Mouse (Mus musculus) left cerebral cortex, adult 9 months (tissue): ENCODE results near the gene Wbp11.
"Not testable (repeated sequence)": the region's sequence is repeated elsewhere in the genome, so short reads cannot be mapped to it uniquely, and the experiment has no call there.

ENCODE experiments used
- DNase-seq, 2 experiments: peaks; one replicate each; pipeline ENCODE4 v3.0.0; 2022; ENCODE audit warnings: low spot score in 2 of 2

Gene Wbp11

DNA sequence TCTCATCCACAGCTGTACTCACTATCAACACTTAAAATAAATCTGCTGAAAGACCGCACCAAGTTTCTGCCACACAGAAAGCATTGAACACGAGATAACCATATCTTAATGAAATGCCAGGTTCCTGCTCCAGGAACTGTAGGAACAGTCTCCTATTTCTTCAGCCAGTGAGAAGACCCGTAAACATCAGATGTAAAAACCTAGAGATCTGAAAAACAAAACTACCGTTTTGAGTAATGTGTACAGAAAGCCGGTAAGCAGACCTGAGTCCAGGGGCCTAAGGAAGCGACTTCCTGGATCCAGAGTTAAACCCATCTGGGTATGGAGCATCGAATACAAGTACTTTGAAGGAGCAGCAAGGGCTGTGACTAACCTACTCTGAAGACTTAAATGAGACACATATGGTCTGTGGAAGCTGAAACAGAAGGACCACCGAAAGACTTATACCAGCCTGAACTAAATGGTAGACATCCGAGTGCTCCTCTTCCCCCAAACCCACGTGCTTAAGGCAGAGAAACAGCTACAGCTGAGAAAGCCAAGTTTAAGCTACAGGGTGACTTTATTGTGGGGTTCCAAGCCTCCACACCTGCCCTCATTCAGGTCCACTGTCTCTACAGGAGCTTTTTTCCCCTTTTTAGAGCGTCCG lies 24.8 kb downstream of the Wbp11 start:
- no peak for DNase-seq

GRCm38 (mm10) chr6:136801274-136801673 lies 26.8 kb downstream of the Wbp11 start:
- DNase-seq = peak in 1 of 2 experiments; percentile 0

GRCm38 (mm10) chr6:136800710-136801109 lies 27.3 kb downstream of the Wbp11 start:
- peak in 1 of 2 experiments; percentile 0 for DNase-seq

- DNase-seq = not testable (repeated sequence)
Measured at GRCm38 (mm10) chr6:136797874-136798693, 29.9 kb downstream of the Wbp11 start.

DNA sequence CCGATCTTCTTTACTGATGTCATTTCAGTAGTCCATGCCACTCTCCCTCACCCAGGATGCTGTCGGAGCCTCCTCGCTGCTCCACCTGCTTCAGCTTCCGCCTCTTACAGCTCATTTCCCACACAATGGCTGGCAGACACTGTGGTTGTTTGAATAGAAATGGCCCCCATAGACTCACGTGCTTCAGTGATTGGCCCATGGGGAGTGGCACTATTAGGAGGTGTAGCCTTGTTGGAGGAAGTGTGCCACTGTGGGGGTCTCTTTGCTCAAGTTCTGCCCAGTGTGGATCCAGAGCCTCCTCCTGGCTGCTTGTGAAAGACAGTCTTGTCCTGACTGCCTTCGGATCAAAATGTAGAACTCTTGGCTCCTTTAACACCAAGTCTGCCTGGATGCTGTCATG lies 32.2 kb downstream of the Wbp11 start:
- DNase-seq = no peak

DNA sequence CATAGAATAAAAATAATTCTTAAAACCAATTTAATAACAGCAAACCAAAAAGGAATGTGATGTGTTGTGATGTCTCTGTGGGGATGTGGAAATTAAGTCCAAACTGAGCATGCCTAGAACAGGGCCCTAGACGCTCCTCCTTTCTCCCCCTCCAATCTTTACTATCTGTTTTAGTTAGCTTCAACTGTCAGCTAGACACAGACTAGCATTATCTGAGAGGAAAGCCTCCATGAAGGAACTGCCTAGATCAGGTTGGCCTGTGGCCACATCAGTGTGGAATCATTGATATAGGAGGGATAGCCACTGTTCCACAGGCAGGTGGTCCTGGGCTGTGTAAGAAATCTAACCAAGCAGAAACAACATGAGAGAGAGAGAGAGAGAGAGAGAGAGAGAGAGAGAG lies 32.9 kb downstream of the Wbp11 start:
- no peak for DNase-seq

DNA sequence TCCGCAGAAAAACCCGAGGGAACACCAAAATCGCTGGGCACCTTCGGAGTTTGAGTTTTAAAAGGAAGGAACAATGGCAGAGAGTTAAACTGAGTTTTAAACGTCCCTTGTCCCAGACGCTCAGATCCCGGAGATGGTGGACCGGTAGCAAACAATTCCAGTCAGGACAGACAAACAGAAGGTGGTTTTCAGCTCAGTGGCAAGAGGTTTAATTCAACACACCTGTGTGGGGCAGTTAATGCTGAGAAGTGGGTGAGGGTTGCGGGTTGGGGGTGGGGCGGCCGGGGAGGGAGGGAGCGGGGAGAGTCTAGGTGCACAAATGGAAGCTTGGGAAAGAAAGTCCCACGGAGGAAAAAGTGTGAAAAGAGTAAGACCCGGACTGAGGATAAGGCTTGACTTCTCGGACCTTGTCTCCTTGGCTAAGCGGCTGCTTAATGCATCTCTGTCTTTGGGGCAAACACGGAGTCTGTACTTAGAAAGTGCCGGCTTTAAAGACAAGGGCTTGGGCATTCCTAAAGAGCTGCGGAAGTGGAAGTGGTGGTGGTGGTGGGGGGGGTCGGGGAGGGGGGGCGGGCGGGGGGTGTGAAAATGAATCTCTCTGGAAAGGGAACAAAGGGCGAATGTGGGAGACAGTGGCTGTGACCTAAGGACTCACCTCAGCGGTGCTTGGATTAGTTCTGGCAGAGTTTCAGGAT lies 34.1 kb downstream of the Wbp11 start:
- DNase-seq = no peak

DNA sequence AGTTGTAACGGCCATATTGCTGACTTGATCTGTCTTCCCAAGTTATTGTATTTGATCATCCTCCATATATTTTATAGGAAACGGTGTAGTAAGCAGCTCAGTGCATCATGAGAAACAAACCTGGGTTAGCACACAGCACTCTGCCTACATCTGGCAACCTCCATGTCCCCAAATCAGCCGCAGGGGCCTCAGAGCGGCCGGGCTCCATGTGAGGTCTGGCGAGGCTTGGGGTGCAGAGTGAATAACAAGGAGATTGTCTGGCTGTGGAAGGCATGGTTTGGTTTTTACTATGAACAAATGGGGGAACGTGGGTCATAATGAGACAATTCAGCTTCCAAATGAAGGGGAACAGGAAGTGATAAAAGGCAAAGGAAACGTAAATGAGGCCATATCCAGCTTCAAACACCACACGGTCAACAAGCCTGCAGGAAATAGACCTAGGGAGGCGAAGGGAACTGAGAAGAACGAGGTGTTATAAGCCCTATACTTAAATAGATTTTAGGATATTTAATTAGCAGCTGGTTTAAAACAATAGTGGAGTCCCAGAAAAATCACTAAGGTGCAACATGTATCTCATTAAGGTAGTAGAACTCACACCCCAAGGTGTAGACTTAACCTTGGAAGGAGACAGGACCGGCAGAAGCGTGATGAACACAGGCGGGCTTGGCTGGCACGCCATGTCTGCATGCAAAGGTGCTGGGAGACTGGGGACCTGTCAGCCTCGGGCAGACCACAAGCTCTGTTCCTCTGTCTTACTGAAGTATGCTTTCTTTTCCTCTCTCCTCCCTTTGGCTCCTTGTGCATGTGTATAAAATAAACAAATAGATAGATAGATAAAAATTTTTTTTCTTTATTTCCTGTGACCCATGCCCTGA lies 34.9 kb downstream of the Wbp11 start:
- no peak for DNase-seq

GRCm38 (mm10) chr6:136789391-136789971 lies 38.6 kb downstream of the Wbp11 start:
- no peak for DNase-seq

GRCm38 (mm10) chr6:136782761-136783160 lies 45.3 kb downstream of the Wbp11 start:
- peak in 1 of 2 experiments; percentile 32 for DNase-seq

DNA sequence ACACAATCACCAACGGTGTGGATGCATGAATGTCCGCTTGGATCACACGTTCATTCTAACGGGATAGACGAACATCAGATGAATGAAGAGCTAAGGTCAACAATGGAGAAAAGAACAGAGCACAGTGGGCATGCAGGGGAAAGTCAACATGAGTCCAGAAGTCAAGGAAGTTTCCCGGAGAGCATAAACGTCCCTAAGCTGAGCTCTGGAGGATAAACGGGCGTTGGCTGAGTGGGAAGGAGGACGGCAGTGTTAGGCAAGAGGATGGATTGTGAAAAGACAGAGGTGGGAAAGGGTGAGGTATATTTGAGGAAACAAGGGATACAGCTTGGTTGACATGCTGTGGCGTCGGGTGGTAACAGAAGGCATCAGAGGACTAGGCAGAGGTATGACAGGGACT lies 45.9 kb downstream of the Wbp11 start:
- DNase-seq = no peak

DNA sequence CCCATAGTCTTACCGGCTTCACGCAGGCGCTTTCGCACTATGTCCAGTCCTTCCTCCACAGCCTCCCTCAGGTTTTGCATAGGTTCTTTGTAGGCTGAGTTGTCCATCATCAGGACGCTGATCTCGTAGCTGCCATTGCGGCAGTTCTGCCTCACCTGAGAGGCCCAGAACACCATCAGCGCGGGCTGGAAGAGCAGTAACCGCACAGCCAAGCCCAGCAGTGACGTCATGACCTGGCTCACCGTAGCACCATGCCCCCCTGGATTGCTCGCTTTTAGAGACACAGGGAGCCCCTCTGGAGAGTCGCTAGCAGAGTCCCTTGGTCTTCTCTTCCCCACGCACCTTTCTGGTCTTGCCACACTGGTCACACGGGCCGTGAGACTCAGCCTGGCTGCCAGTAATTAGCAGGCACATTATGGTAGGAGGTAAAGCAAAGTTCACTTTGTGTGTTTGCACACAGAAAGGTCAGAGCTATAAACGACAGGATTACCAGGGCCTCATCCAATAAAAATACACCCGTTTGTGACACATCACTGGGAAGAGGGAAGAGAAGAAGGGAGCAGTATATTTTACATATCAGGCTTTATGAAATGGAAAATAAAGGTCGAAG lies 46.6 kb downstream of the Wbp11 start, which contains the start of gene Gucy2c:
TSS of gene Gucy2c (minus strand) at position 389 of the 610 bp plus-strand sequence.
- no peak for DNase-seq

DNA sequence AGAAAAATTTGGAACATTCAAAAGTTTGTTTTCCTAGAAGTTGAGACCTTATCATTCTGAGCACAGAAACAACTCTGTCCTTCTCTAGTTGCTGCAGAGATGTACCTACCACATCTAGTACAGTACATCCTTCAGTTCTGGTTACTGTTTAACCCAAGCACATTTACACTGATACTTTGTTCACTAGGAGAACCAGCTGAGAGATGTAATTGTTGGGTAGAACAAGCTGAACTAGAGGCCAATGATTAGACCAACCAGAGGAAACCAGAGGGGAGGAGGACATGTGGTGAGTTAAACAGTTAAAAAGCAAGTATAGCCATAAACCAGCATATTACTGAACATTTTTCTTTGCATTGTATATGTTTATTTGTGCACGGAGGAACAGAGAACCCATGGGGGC lies 51.6 kb downstream of the Wbp11 start:
- DNase-seq = no peak

DNA sequence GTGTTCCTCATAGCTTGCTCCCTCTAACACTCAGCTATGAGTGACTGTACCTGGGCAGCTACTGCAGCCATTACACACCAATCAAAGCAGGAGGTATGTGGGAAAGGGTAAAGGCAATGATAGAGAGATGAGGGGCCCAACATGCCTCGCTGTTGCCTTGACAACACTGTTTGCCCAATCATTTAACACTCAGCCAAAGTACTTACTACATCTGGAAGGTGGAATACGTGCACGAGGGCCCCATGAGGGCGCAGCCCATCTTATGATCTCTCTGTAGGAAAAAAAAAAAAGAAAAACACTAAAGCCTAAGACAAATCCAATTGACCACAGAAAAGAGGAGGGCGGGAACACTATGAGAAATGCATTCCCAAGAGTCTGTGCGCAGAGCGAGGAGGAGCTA lies 58.2 kb downstream of the Wbp11 start:
- no peak for DNase-seq

GRCm38 (mm10) chr6:136769143-136769542 lies 58.9 kb downstream of the Wbp11 start:
- DNase-seq = no peak

- no peak for DNase-seq
Measured at GRCm38 (mm10) chr6:136763912-136764311, 64.1 kb downstream of the Wbp11 start.
